Mouse (Mus musculus) testis, adult 2 months (tissue): ENCODE measurements around the gene Plrg1. TPM values are rescaled to one million over a fixed set of nuclear protein-coding genes. Genes with fewer than 3 reads are reported as not detected.

Source experiments
- H3K27ac ChIP-seq: fragments of 200-500 bp; 2 replicates; pipeline ENCODE4 v1.5.1; 2012; ENCODE audit warnings: low read depth, low read length; ENCODE audit not compliant: control insufficient read depth, insufficient read depth
- H3K27me3 ChIP-seq: fragments of 200-500 bp; 2 replicates; pipeline ENCODE4 v1.6.1; 2012; ENCODE audit warnings: mild to moderate bottlenecking, low read length, moderate library complexity; ENCODE audit not compliant: control insufficient read depth, insufficient read depth
- H3K36me3 ChIP-seq: fragments of 200-500 bp; 2 replicates; pipeline ENCODE4 v1.6.1; 2012; ENCODE audit warnings: mild to moderate bottlenecking, low read length; ENCODE audit not compliant: control insufficient read depth, insufficient read depth
- H3K4me1 ChIP-seq: fragments of 200-500 bp; 2 replicates; pipeline ENCODE4 v1.6.1; 2012; ENCODE audit warnings: low read length; ENCODE audit not compliant: control insufficient read depth, insufficient read depth
- H3K4me3 ChIP-seq: fragments of 200-500 bp; 2 replicates; pipeline ENCODE4 v1.5.1; 2012; ENCODE audit warnings: low read depth, mild to moderate bottlenecking, low read length, moderate library complexity, mixed read lengths; ENCODE audit not compliant: control insufficient read depth
- CTCF ChIP-seq: fragments of 200-500 bp; IDR thresholded peaks from 2 replicates; pipeline ENCODE4 v1.5.1; 2012; ENCODE audit warnings: low read depth, mild to moderate bottlenecking, inconsistent platforms, low read length, moderate library complexity; ENCODE audit not compliant: control insufficient read depth, insufficient read depth, insufficient replicate concordance
- POLR2A ChIP-seq: fragments of 200-500 bp; IDR thresholded peaks from 2 replicates; pipeline ENCODE4 v1.6.1; 2012; ENCODE audit warnings: low read depth, mild to moderate bottlenecking, inconsistent platforms, low read length, moderate library complexity; ENCODE audit not compliant: control insufficient read depth
- polyA plus RNA-seq: library from polyadenylated mRNA; depleted of rRNA; stranded (reverse); fragments of >200 nt; gene quantifications from 2 replicates; pipeline ENCODE4 v1.2.3, GENCODE M21; 2012

The Plrg1 gene
- polyA plus RNA-seq, 1 experiment: 31.4 TPM

DNA sequence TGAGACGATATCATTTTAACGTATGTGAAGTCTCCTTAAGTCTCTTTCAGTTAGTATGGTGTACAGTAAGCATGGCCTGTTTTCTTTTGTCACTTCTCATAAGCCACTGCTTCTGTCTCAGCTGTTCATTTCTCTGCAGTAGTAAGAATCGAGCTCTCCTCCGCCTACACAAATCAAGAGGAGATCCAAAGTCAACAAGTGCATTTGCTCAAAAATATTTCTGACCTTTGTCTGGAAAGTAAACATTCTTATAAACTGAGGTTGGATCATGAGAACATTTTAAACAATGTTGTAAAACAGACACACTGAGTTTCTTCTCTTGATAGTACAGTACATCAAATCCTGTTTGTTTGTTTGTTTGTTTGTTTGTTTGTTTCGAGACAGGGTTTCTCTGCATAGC, 4.7 kb upstream of the Plrg1 start:
- Histone ChIP-seq H3K4me3 (no peak overlapping the region), H3K36me3 (no peaks in the 10 kb centered on the region), H3K27me3 (no peaks in the 10 kb centered on the region), H3K27ac (no peak overlapping the region), H3K4me1 (peaks cover 2% of the 10 kb centered on the region; the same call in 1 of the 2 replicates)
- TF ChIP-seq POLR2A (no peak), CTCF (no peak)

DNA sequence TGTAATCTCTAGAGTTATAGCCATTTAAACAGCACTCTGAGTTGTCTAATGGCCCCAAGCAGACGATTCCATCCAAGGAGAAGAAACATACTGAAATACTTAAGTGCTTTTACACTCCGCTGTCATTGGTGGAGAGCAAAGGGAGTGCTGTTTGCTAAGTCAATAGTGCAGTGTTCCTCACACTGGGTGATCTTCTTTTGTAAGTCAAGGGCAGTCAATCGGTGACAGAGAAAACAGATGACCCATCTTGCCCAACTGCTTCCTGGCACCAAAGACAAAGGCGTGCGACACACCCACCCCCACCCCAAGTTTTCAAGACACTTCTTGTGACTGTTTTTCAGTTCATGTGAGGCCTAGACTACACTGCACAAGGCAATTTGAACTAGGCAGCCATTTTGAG, 3.2 kb upstream of the Plrg1 start:
- TF ChIP-seq CTCF (no peak), POLR2A (no peak)

GRCm38 (mm10) chr3:83053126-83053525, 2.2 kb upstream of the Plrg1 start:
- Histone ChIP-seq H3K4me1 (peaks cover 6% of the 10 kb centered on the region; the same call in 1 of the 2 replicates), H3K36me3 (no peaks in the 10 kb centered on the region), H3K27me3 (no peaks in the 10 kb centered on the region), H3K4me3 (no peak overlapping the region), H3K27ac (no peak overlapping the region)
- TF ChIP-seq CTCF (no peak), POLR2A (no peak)

More for the DNA sequence above, 3.2 kb upstream of the Plrg1 start:
- Histone ChIP-seq H3K4me1 (peaks cover 6% of the 10 kb centered on the region; the same call in 1 of the 2 replicates), H3K4me3 (no peak overlapping the region), H3K27ac (no peak overlapping the region), H3K27me3 (no peaks in the 10 kb centered on the region), H3K36me3 (no peaks in the 10 kb centered on the region)

DNA sequence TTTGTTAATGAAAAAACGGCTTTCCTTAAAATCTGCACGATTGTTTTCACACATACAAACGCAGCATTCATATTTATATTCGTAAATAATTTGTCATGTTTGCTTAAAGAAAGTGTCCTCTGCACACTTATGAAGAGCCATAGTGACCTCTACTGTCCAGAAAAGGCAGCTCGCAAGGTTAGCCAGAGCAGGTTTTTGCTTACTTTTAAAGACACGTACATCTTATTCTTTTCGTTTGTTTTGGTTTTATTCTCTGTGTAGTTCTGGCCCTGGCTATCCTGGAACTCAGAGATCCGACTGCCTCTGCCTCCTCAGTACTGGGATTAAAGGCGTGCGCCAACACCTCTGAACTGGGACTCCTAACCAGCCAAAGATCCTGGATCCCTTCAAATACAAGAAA, 1.6 kb upstream of the Plrg1 start:
- no peak overlapping the region for H3K4me3 ChIP-seq
- H3K36me3 ChIP-seq: no peaks in the 10 kb centered on the region; the same call in 1 of the 2 replicates
- no peaks in the 10 kb centered on the region for H3K27me3 ChIP-seq
- peaks cover 6% of the 10 kb centered on the region; the same call in 1 of the 2 replicates for H3K4me1 ChIP-seq
- no peak for TF ChIP-seq POLR2A
- no peak for TF ChIP-seq CTCF
- H3K27ac ChIP-seq: no peak overlapping the region

GRCm38 (mm10) chr3:83054759-83055158, 563 bp upstream of the Plrg1 start:
- H3K4me3 ChIP-seq: peak overlapping the region; percentile 99
- peaks cover 6% of the 10 kb centered on the region; the same call in 1 of the 2 replicates for H3K4me1 ChIP-seq
- peak overlapping the region; percentile 75 for H3K27ac ChIP-seq
- TF ChIP-seq POLR2A: no peak
- TF ChIP-seq CTCF: no peak
- no peaks in the 10 kb centered on the region; the same call in none of the 2 replicates for H3K36me3 ChIP-seq
- no peaks in the 10 kb centered on the region for H3K27me3 ChIP-seq

GRCm38 (mm10) chr3:83057046-83057445, 1.7 kb downstream of the Plrg1 start:
- Histone ChIP-seq H3K36me3 (peaks cover 1% of the 10 kb centered on the region), H3K4me3 (no peak overlapping the region), H3K27ac (no peak overlapping the region), H3K27me3 (no peaks in the 10 kb centered on the region), H3K4me1 (peaks cover 6% of the 10 kb centered on the region; the same call in 1 of the 2 replicates)
- TF ChIP-seq POLR2A (no peak), CTCF (no peak)

DNA sequence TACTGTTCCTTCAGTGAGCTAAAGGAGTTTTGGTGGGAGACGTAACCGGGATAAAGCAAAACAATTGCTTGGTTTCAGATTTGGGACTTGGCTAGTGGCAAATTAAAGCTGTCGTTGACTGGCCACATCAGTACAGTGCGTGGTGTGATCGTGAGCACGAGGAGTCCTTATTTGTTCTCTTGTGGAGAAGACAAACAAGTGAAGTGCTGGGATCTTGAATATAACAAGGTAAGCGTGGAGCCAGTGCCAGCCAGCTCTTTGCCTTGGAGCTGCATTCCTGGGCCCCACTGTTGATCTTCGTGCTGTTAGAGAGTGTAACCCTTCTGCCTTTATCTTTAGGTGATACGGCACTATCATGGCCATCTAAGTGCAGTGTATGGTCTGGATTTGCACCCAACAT, 12.6 kb downstream of the Plrg1 start:
- Histone ChIP-seq H3K4me1 (no peaks in the 10 kb centered on the region), H3K36me3 (peaks cover 1% of the 10 kb centered on the region)
- TF ChIP-seq CTCF: no peak
- TF ChIP-seq POLR2A: no peak

More for the DNA sequence above, 12.6 kb downstream of the Plrg1 start:
- no peak overlapping the region for H3K4me3 ChIP-seq
- no peak overlapping the region for H3K27ac ChIP-seq
- no peaks in the 10 kb centered on the region for H3K27me3 ChIP-seq
